Mouse (Mus musculus) forebrain, embryonic 15.5 days (tissue): Measurements from ENCODE around the gene Parp2. TPM values are rescaled to one million over a fixed set of nuclear protein-coding genes. Genes with fewer than 3 reads are reported as not detected.
A peak's percentile ranks its signal among the peaks of the same experiment; 100 is the strongest.
"Not testable (repeated sequence)": the region's sequence is repeated elsewhere in the genome, so short reads cannot be mapped to it uniquely, and the experiment has no call there.

Source experiments
- ATAC-seq: fragments of 200-750 bp; cut with Nextera tagmentation; replicated peaks from 2 replicates; pipeline ENCODE4 v1.8.0; 2017; ENCODE audit warnings: mild to moderate bottlenecking, moderate TSS enrichment, moderate library complexity
- H3K27ac ChIP-seq: fragments of 300-500 bp; sonication (generic); replicated peaks from 2 replicates; pipeline ENCODE4 v1.5.1; 2015; ENCODE audit warnings: mild to moderate bottlenecking, inconsistent platforms
- H3K27me3 ChIP-seq: fragments of 300-500 bp; sonication (generic); 2 replicates; pipeline ENCODE4 v1.6.1; 2015; ENCODE audit warnings: inconsistent platforms
- H3K36me3 ChIP-seq: fragments of 300-500 bp; sonication (generic); 2 replicates; pipeline ENCODE4 v1.6.1; 2015; ENCODE audit warnings: mild to moderate bottlenecking, inconsistent platforms
- H3K4me1 ChIP-seq: fragments of 300-500 bp; sonication (generic); 2 replicates; pipeline ENCODE4 v1.6.1; 2015; ENCODE audit warnings: inconsistent platforms
- H3K4me2 ChIP-seq: fragments of 300-500 bp; sonication (generic); replicated peaks from 2 replicates; pipeline ENCODE4 v1.6.1; 2015; ENCODE audit warnings: mild to moderate bottlenecking, inconsistent platforms
- H3K4me3 ChIP-seq: fragments of 300-500 bp; sonication (generic); 2 replicates; pipeline ENCODE4 v1.5.1; 2015; ENCODE audit warnings: mild to moderate bottlenecking, inconsistent platforms
- H3K9ac ChIP-seq: fragments of 300-500 bp; sonication (generic); replicated peaks from 2 replicates; pipeline ENCODE4 v1.6.1; 2015; ENCODE audit warnings: mild to moderate bottlenecking, inconsistent platforms
- H3K9me3 ChIP-seq: fragments of 300-500 bp; sonication (generic); 2 replicates; pipeline ENCODE4 v1.6.1; 2016; ENCODE audit warnings: inconsistent platforms
- WGBS: fragments of 180-500 bp; shearing (Covaris S2); methylation state at CpG from one replicate; pipeline ENCODE4 v1.1.7; 2015; ENCODE audit warnings: mixed read lengths; 5-methylcytosine and 5-hydroxymethylcytosine counted together
- polyA plus RNA-seq: library from polyadenylated mRNA; unstranded; fragments of >200 nt; fragmentation: Nextera tagmentation; extraction: Ambion mirVana; gene quantifications from 2 replicates; pipeline ENCODE4 v1.2.1, GENCODE M21; 2015

The Parp2 gene
- polyA plus RNA-seq, 1 experiment from 2014 or later: 51.6 TPM

DNA sequence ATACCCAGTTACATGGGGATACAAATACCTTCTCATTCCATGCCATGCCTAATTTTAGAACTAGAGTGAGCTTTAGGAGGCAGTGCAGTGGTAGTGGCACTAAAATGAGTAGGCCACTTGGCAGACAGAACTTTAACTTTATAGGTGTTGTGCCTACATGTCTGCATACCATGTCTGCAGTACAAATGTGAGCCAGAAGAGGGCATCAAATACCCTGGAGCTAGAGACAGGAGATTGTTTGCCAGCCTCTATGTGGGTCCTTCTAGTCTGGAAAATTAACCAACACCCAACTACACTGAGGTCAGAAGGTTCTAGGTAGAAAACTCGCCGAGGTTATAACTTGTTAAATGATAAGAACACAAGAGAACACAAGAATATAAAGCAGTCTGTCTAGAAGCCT lies 9.1 kb upstream of the Parp2 start:
- Histone ChIP-seq H3K27me3 (no peaks in the 10 kb centered on the region), H3K4me3 (no peak overlapping the region), H3K9ac (no peak overlapping the region), H3K36me3 (no peaks in the 10 kb centered on the region), H3K4me1 (0 out of 2 replicates have a peak, but pooled peaks cover 2% of the 10 kb centered on the region), H3K27ac (no peak overlapping the region), H3K9me3 (no peaks in the 10 kb centered on the region), H3K4me2 (no peak overlapping the region)
- 79% methylated on average over 2 of the region's 2 CpGs for WGBS
- no peak for ATAC-seq

DNA sequence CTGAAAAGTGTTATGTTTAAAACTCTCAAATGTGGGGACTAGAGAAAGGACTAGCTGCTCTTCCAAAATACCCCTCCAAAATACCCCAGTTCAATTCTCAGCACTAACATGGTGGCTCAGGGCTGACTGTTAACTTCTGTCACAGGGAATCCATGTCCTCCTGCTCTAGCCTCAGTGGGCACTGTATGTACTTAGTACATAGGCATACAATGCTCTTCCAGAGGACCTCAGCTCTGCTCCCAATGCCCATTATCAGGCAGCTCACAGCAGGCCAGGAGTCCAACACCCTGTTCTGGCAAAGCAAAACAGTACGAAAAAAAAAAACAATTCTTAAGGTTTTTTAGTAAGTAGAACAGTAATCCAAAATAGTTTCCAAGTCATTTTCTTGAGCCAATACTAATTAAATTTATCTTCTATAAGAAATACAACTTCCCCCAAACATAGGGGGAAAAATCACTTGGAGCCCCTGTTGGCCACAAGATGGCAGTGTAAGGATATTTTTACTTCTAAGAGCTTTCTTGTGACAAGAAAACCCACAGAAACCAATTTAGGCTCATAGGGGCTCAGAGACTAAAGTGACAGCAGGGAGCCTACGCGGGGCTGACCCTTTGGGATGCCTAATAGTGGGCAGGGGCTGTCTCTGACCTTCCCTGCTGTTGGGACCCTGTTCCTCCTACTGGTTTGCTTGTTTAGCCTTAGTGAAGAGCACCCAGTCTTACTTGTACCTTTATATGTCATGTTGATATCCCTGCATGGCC lies 8.0 kb upstream of the Parp2 start:
- peak; percentile 59 for ATAC-seq
- H3K9me3 ChIP-seq: no peaks in the 10 kb centered on the region
- no peak overlapping the region for H3K4me2 ChIP-seq
- H3K27ac ChIP-seq: no peak overlapping the region
- no peaks in the 10 kb centered on the region for H3K36me3 ChIP-seq
- no peaks in the 10 kb centered on the region for H3K27me3 ChIP-seq
- H3K4me1 ChIP-seq: 0 out of 2 replicates have a peak, but pooled peaks cover 2% of the 10 kb centered on the region
- WGBS: 4% methylated on average over 3 of the region's 3 CpGs
- H3K9ac ChIP-seq: no peak overlapping the region
- no peak overlapping the region for H3K4me3 ChIP-seq

GRCm38 (mm10) chr14:50802441-50802840 lies 5.2 kb upstream of the Parp2 start:
- H3K36me3 ChIP-seq: no peaks in the 10 kb centered on the region
- H3K27ac ChIP-seq: no peak overlapping the region
- H3K9ac ChIP-seq: no peak overlapping the region
- H3K9me3 ChIP-seq: no peaks in the 10 kb centered on the region
- 0 out of 2 replicates have a peak, but pooled peaks cover 5% of the 10 kb centered on the region for H3K4me1 ChIP-seq
- WGBS: 89% methylated on average over 6 of the region's 6 CpGs
- no peak overlapping the region for H3K4me2 ChIP-seq
- H3K27me3 ChIP-seq: no peaks in the 10 kb centered on the region
- ATAC-seq: no peak
- H3K4me3 ChIP-seq: no peak overlapping the region

DNA sequence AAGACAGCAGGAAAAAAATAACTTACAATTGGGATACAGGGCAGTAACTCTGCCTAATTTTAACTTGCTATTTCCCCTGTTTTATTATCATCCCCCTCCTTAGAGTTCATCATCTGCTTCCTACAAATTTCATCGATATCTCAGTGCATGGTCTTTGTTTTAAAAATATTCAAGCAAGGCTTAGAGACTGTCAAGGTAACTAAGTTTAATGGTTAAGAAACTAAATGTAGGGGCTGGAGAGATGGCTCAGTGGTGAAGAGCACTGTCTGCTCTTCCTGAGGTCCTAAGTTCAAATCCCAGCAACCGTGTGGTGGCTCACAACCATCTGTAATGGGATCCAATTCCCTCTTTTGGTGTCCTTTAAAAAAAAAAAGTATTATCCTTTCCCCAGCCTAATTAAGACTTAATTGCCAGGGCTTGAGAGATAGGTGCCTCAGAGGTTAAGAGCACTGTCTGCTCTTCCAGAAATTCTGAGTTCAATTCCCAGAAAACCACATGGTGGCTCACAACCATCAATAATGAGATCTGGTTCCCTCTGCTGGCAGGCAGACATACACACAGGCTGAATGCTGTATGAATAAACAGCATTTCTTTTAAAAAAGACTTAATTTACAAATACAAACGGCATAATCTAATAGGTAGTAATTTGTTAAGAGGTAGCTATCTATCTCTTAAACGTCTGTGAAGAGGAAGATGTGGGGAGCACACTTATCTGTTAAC lies 4.6 kb upstream of the Parp2 start:
- Histone ChIP-seq H3K4me2 (no peak overlapping the region), H3K36me3 (no peaks in the 10 kb centered on the region), H3K9me3 (no peaks in the 10 kb centered on the region), H3K4me1 (0 out of 2 replicates have a peak, but pooled peaks cover 5% of the 10 kb centered on the region), H3K27me3 (no peaks in the 10 kb centered on the region), H3K4me3 (no peak overlapping the region), H3K27ac (no peak overlapping the region), H3K9ac (no peak overlapping the region)
- WGBS: 63% methylated on average over 4 of the region's 4 CpGs
- no peak for ATAC-seq

- no peak overlapping the region for H3K4me3 ChIP-seq
- no peak overlapping the region for H3K4me2 ChIP-seq
- no peak for ATAC-seq
- H3K4me1 ChIP-seq: peaks cover 9% of the 10 kb centered on the region
- H3K9ac ChIP-seq: no peak overlapping the region
- H3K27me3 ChIP-seq: no peaks in the 10 kb centered on the region
- no peak overlapping the region for H3K27ac ChIP-seq
- no peaks in the 10 kb centered on the region for H3K36me3 ChIP-seq
- WGBS: 80% methylated on average over 13 of the region's 13 CpGs
- no peaks in the 10 kb centered on the region for H3K9me3 ChIP-seq
These were observed 3.0 kb upstream of the Parp2 start for GRCm38 (mm10) chr14:50804683-50805082.

- not testable (repeated sequence) for H3K27me3 ChIP-seq, H3K9me3 ChIP-seq, H3K4me1 ChIP-seq, H3K36me3 ChIP-seq, H3K9ac ChIP-seq, ATAC-seq
- Histone ChIP-seq H3K4me3 (peak overlapping the region; percentile 64), H3K27ac (peak overlapping the region; percentile 31; the same call in 1 of the 2 replicates), H3K4me2 (peak overlapping the region; percentile 62)
- WGBS: 85% methylated on average over 5 of the region's 5 CpGs
These were observed 1.2 kb upstream of the Parp2 start for GRCm38 (mm10) chr14:50806469-50806868.

- peaks cover 37% of the 10 kb centered on the region for H3K36me3 ChIP-seq
- no peaks in the 10 kb centered on the region for H3K9me3 ChIP-seq
- H3K4me3 ChIP-seq: no peak overlapping the region
- peaks cover 5% of the 10 kb centered on the region for H3K4me1 ChIP-seq
- WGBS: 92% methylated on average over 2 of the region's 2 CpGs
- no peak overlapping the region for H3K27ac ChIP-seq
- H3K4me2 ChIP-seq: no peak overlapping the region
- no peaks in the 10 kb centered on the region for H3K27me3 ChIP-seq
- no peak for ATAC-seq
- no peak overlapping the region for H3K9ac ChIP-seq
These were observed 5.4 kb downstream of the Parp2 start for GRCm38 (mm10) chr14:50813060-50813459.

GRCm38 (mm10) chr14:50823240-50823639 lies 15.6 kb downstream of the Parp2 start:
- ATAC-seq: no peak
- no peaks in the 10 kb centered on the region for H3K27me3 ChIP-seq
- no peaks in the 10 kb centered on the region for H3K4me1 ChIP-seq
- H3K36me3 ChIP-seq: peaks cover 49% of the 10 kb centered on the region
- 76% methylated on average over 2 of the region's 2 CpGs for WGBS
- H3K9ac ChIP-seq: no peak overlapping the region
- H3K4me3 ChIP-seq: no peak overlapping the region
- H3K4me2 ChIP-seq: no peak overlapping the region
- H3K9me3 ChIP-seq: no peaks in the 10 kb centered on the region
- no peak overlapping the region for H3K27ac ChIP-seq

- H3K27ac ChIP-seq: no peak overlapping the region
- no peaks in the 10 kb centered on the region for H3K9me3 ChIP-seq
- no peak overlapping the region for H3K4me3 ChIP-seq
- H3K4me1 ChIP-seq: no peaks in the 10 kb centered on the region
- ATAC-seq: no peak
- H3K27me3 ChIP-seq: no peaks in the 10 kb centered on the region
- 87% methylated on average over 9 of the region's 9 CpGs for WGBS
- H3K4me2 ChIP-seq: no peak overlapping the region
- H3K9ac ChIP-seq: no peak overlapping the region
- peaks cover 43% of the 10 kb centered on the region for H3K36me3 ChIP-seq
These were observed 16.6 kb downstream of the Parp2 start for GRCm38 (mm10) chr14:50824219-50824618.

GRCm38 (mm10) chr14:50826579-50826978 lies 18.9 kb downstream of the Parp2 start:
- H3K27ac ChIP-seq: no peak overlapping the region
- no peaks in the 10 kb centered on the region for H3K9me3 ChIP-seq
- H3K27me3 ChIP-seq: no peaks in the 10 kb centered on the region
- WGBS: 82% methylated on average over 4 of the region's 4 CpGs
- no peak overlapping the region for H3K4me3 ChIP-seq
- H3K36me3 ChIP-seq: peaks cover 20% of the 10 kb centered on the region; the same call in 1 of the 2 replicates
- no peak overlapping the region for H3K9ac ChIP-seq
- no peak overlapping the region for H3K4me2 ChIP-seq
- ATAC-seq: no peak
- no peaks in the 10 kb centered on the region for H3K4me1 ChIP-seq

GRCm38 (mm10) chr14:50829878-50830277 lies 22.2 kb downstream of the Parp2 start:
- 87% methylated on average over 3 of the region's 3 CpGs for WGBS
- Histone ChIP-seq H3K27me3 (no peaks in the 10 kb centered on the region), H3K4me2 (no peak overlapping the region), H3K36me3 (no peaks in the 10 kb centered on the region), H3K9ac (no peak overlapping the region), H3K9me3 (no peaks in the 10 kb centered on the region), H3K27ac (no peak overlapping the region), H3K4me1 (no peaks in the 10 kb centered on the region), H3K4me3 (no peak overlapping the region)
- no peak for ATAC-seq

DNA sequence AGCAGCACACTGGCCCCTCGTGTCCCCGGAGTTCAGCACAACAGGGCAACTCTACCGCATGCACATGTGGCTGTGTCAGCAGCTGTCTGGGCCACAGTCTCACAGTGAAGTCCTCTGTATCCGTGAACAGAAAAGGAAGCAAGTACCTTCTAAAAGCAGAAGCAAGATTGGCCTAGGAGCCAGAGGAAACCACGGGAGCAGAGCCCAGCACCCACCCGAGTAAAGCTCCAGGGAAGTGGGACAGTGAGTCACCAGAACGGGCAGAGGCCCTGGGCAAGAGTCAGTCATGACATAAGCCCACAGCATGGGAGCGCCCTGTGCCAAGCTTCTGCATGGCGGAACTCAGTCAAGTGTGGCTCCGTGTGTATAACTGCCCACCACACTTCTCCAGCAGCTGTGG lies 26.3 kb downstream of the Parp2 start:
- ATAC-seq: no peak
- Histone ChIP-seq H3K27me3 (no peaks in the 10 kb centered on the region), H3K9me3 (no peaks in the 10 kb centered on the region), H3K4me3 (no peak overlapping the region), H3K36me3 (no peaks in the 10 kb centered on the region), H3K9ac (no peak overlapping the region), H3K4me1 (no peaks in the 10 kb centered on the region), H3K4me2 (no peak overlapping the region), H3K27ac (no peak overlapping the region)
- 81% methylated on average over 10 of the region's 10 CpGs for WGBS
